ENCODE assay signal across 12 mouse cellular contexts in the genomic region with DNA sequence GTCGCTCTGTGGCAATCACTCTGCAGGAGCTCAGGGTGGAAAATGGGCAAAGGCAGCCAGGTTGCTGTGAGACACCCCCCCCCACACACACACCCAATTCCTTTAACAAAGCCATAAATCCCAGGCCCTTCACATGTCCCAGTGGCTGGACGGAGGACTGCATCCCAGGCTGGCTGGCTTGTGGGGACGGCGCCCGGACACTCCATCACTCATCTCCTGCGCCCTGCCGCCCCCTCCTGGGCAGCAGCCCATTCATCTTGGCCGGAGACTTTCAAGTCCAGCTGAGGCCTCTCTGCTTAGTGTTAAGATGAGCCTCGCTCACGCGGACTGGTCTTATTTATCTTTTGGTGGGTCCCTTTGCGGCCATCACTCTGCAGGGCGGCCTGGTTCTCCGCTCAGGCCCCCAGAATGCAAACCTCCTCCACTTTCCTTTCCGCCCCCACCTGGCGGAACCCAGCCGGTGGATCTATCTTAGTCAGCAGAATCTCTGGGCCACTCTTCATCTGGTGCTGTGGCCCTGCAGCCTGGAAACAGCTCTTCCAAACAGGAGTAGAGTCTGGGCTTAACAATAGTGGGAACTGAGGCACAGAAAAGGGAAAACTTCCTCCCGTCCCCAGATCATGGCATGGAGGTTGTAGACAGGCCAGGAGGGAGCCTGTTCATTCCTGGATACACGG. TPM values are rescaled to one million over a fixed set of nuclear protein-coding genes. Genes with fewer than 3 reads are reported as not detected.
A peak's percentile ranks its signal among the peaks of the same experiment; 100 is the strongest.
DNase-seq lines count a peak whose midpoint lies in the region; ATAC-seq and TF ChIP-seq lines count a peak whose summit lies in the region.
"Had no signal": no experiment of that assay in that cellular context is flagged by ENCODE, and none has a peak within 500 bp of the region (broad histone marks: within the 10 kb centered on the region; RNA-seq: fewer than 3 reads in every experiment).

No protein-coding gene starts in this region.

- TF ChIP-seq CTCF in kidney, postnatal 0 days (IDR thresholded peaks at IDR 0.05; ENCODE audit: low read depth): peak; percentile 40
- no peak for TF ChIP-seq CTCF in ES-Bruce4 (IDR thresholded peaks at IDR 0.05; ENCODE audit: low read depth, low read length)

- H3K27me3 ChIP-seq in kidney, postnatal 0 days (ENCODE audit: insufficient read depth, low read length): 0 out of 2 replicates have a peak, but pooled peaks cover 2% of the 10 kb centered on the region
- no peaks in the 10 kb centered on the region for H3K27me3 ChIP-seq in ES-Bruce4 (ENCODE audit: control insufficient read depth, insufficient read depth, low read length, poor library complexity, severe bottlenecking)

- ATAC-seq in kidney, postnatal 0 days (replicated peaks; ENCODE audit: low FRiP score, low read depth): peak; percentile 63

- no peak overlapping the region for H3K4me2 ChIP-seq in kidney, postnatal 0 days (ENCODE audit: low read length)

- H3K36me3 ChIP-seq in kidney, postnatal 0 days (ENCODE audit: insufficient read depth, low read length): no peaks in the 10 kb centered on the region
- H3K36me3 ChIP-seq in ES-Bruce4 (ENCODE audit: control insufficient read depth, insufficient read depth, low read length, poor library complexity, severe bottlenecking): no peaks in the 10 kb centered on the region

- 28% methylated on average over 19 of the region's 19 CpGs for WGBS in kidney, postnatal 0 days

- TF ChIP-seq POLR2A in ES-Bruce4 (IDR thresholded peaks at IDR 0.05; ENCODE audit: insufficient read depth, low read length): no peak

- peak; percentile 64 for DNase-seq in kidney, postnatal 0 days (ENCODE audit: low spot score)
- no peak for DNase-seq in kidney, adult 18-20 months
- DNase-seq in embryo, embryonic 10 days (ENCODE audit: low spot score): peak; percentile 87
- peak; percentile 78 for DNase-seq in lung, postnatal 10 days
- DNase-seq in right cerebral cortex, postnatal 25 days: no peak
- DNase-seq in urinary bladder, postnatal 25 days (ENCODE audit: low spot score): no peak
- no peak for DNase-seq in adrenal gland, adult (ENCODE audit: inconsistent age in 2 of 2, low spot score in 1 of 2)
- DNase-seq: cerebellum, postnatal 25 days; gastrocnemius, postnatal 36 days had no signal

- no peaks in the 10 kb centered on the region for H3K9me3 ChIP-seq in kidney, postnatal 0 days (replicated peaks; ENCODE audit: low read length)
- no peaks in the 10 kb centered on the region for H3K9me3 ChIP-seq in ES-Bruce4 (replicated peaks; ENCODE audit: control insufficient read depth, insufficient read depth, low read length, poor library complexity, severe bottlenecking)
- H3K9me3 ChIP-seq: megakaryocyte, embryonic 14.5 days had no signal

- no peak overlapping the region for H3K9ac ChIP-seq in kidney, postnatal 0 days (ENCODE audit: low read depth, low read length)
- H3K9ac ChIP-seq in ES-Bruce4 (ENCODE audit: low read depth, poor library complexity, severe bottlenecking): no peak overlapping the region

- TF ChIP-seq EP300 in ES-Bruce4 (IDR thresholded peaks at IDR 0.05; ENCODE audit: insufficient read depth, low read depth, low read length): no peak

- no peak overlapping the region for H3K4me3 ChIP-seq in kidney, postnatal 0 days (replicated peaks; ENCODE audit: low read depth, low read length)
- H3K4me3 ChIP-seq in ES-Bruce4 (ENCODE audit: low read depth, low read length): 0 out of 2 replicates have a peak overlapping the region, but pooled peaks have one; percentile 9
- H3K4me3 ChIP-seq: left cerebral cortex, adult 2 months; megakaryocyte, embryonic 14.5 days had no signal

- H3K27ac ChIP-seq in kidney, postnatal 0 days: no peak overlapping the region
- H3K27ac ChIP-seq in ES-Bruce4 (ENCODE audit: insufficient read depth, low read length): no peak overlapping the region
- H3K27ac ChIP-seq: left cerebral cortex, adult 2 months had no signal

- no peaks in the 10 kb centered on the region for H3K4me1 ChIP-seq in kidney, postnatal 0 days (replicated peaks; ENCODE audit: insufficient read depth, low read length)
- H3K4me1 ChIP-seq in ES-Bruce4 (ENCODE audit: control insufficient read depth, insufficient read depth, low read length): no peaks in the 10 kb centered on the region
- H3K4me1 ChIP-seq: megakaryocyte, embryonic 14.5 days had no signal

RNA-seq across cellular contexts. Expression of a gene that starts 26.1 kb away (rescaled TPM):
- polyA plus RNA-seq in kidney, postnatal 0 days (2015; fragmentation: Nextera tagmentation; extraction: Ambion mirVana): 85.1 and 89.4 TPM in 2 replicates
- 4.2 and 4.9 TPM in 2 replicates for polyA plus RNA-seq in ES-Bruce4 (2011; ENCODE audit: insufficient read depth, insufficient read length, low read depth, missing spikeins)

Comparison
In these comparisons a context has a peak if more than half of its experiments do, and no peak if none do; other contexts are left out.
1. DNase-seq: peak in kidney, postnatal 0 days (single experiment), embryo, embryonic 10 days (single experiment) and lung, postnatal 10 days (single experiment); none in kidney, adult 18-20 months (single experiment), right cerebral cortex, postnatal 25 days (single experiment), urinary bladder, postnatal 25 days (single experiment) and adrenal gland, adult (0 of 2).
2. RNA of a gene that starts 26.1 kb away (polyA plus RNA-seq): 85.1 to 89.4 TPM in kidney, postnatal 0 days; 4.2 to 4.9 TPM in ES-Bruce4; every median in the first group is over 10 times any median in the second.